Mouse (Mus musculus): ENCODE data around the gene Prps2.
"Not testable (repeated sequence)": the region's sequence is repeated elsewhere in the genome, so short reads cannot be mapped to it uniquely, and the experiment has no call there.

Prps2 gene

GRCm38 (mm10) chrX:167323742-167324141, 58.8 kb downstream of the Prps2 start:
- DNase-seq (ENCODE audit: inconsistent ontology term), result no peak

GRCm38 (mm10) chrX:167321233-167321806, 61.2 kb downstream of the Prps2 start:
- DNase-seq (ENCODE audit: inconsistent ontology term), result no peak

GRCm38 (mm10) chrX:167318819-167319396, 63.6 kb downstream of the Prps2 start:
- peak; percentile 24 for DNase-seq (ENCODE audit: inconsistent ontology term)

- DNase-seq (ENCODE audit: inconsistent ontology term), result no peak
These were observed 66.8 kb downstream of the Prps2 start for GRCm38 (mm10) chrX:167315766-167316165.

GRCm38 (mm10) chrX:167315093-167315726, 67.3 kb downstream of the Prps2 start:
- no peak for DNase-seq (ENCODE audit: inconsistent ontology term)

GRCm38 (mm10) chrX:167302061-167302460, 80.5 kb downstream of the Prps2 start:
- not testable (repeated sequence) for DNase-seq (ENCODE audit: inconsistent ontology term)

Data from Muller cell, postnatal 12 days (primary cell).